Mouse (Mus musculus): ENCODE measurements at regions not wholly inside any gene's neighbourhood (a gene's known extent, or its start where the extent isn't known, plus 50 kb on each side); places are given as distances from the start of the nearest gene placed in this dataset.

- TF ChIP-seq CTCF (IDR thresholded peaks at IDR 0.05; ENCODE audit: low read depth) (no peak), EP300 (optimal IDR thresholded peaks at IDR 0.05) (no peak)
These were observed 581.6 kb upstream of the Pcdh17 start for GRCm38 (mm10) chr14:83861736-83862135.
